Mouse (Mus musculus): ENCODE results near the gene Spint3.
"Not testable (repeated sequence)": the region's sequence is repeated elsewhere in the genome, so short reads cannot be mapped to it uniquely, and the experiment has no call there.

Spint3 gene

DNA sequence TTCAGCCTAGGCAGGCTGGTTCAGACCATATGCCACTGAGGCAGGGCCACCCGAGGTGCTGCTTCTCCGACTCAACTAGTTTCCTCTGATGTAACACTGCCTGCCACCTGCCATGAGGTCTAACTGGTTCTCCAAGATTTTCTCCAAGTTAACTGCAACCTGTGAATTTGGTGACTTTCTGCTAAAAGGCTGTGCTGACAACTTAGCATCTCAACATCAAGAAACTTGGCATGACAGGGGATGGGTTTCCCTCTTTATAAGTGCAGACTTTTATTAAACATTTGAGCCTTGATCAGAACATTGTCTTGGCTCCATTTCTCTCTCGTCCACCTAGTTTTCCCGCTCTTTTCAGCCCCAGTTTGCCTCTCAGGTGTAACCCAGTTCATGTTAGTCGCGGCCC, at the start of gene Spint3:
Gene Spint3 (minus strand): TSS at position 101 of the 400 bp plus-strand sequence.
- not testable (repeated sequence) for TF ChIP-seq GATA4 (IDR thresholded peaks at IDR 0.05; ENCODE audit: insufficient replicate concordance, low read length)

DNA sequence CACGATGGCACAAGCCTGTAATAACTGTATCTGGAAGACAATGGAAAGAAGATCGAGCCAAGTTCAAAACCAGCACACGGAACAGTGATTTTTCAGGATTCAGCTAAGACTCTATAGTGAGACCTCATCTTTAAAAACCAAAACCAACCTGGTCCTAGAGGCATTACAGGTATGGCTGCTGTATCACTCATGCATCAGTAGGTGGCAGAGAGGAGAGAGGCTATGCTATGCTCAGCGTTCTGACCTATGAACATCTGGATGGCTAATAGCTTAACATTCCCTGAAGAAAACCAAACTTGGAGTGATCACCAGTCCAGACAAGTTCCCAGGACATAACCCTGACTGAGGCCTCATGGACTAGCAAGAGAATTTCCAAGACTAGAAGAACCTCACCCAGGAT, 48.5 kb upstream of the Spint3 start:
- no peak for TF ChIP-seq GATA4 (IDR thresholded peaks at IDR 0.05; ENCODE audit: insufficient replicate concordance, low read length)

GRCm38 (mm10) chr2:164619050-164619449, 45.8 kb upstream of the Spint3 start:
- no peak for TF ChIP-seq GATA4 (IDR thresholded peaks at IDR 0.05; ENCODE audit: insufficient replicate concordance, low read length)

DNA sequence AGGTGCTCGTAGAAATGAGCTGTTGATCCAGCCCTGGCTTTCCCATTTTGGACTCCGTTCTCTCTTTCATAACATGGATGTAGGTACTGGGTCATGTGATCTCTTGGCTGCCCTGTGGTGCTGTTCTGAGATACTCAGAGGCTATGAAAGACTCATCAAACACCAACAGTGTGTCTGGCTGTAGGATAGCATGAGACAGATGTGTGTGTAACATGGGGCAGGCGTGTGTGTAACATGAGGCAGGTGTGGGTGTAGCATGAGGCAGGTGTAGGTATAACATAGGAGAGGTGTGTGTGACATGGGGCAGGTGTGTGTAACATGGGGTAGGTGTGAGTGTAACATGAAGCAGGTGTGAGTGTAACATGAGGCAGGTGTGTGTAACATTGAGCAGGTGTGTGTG, 42.1 kb upstream of the Spint3 start:
- TF ChIP-seq GATA4 (IDR thresholded peaks at IDR 0.05; ENCODE audit: insufficient replicate concordance, low read length), result no peak

GRCm38 (mm10) chr2:164613471-164613870, 40.2 kb upstream of the Spint3 start, which contains the start of the genes Wfdc6b and Wfdc8:
Gene Wfdc6b, plus strand, starts transcription at chr2:164613522.
Gene Wfdc8, minus strand, starts transcription at chr2:164613626.
- not testable (repeated sequence) for TF ChIP-seq GATA4 (IDR thresholded peaks at IDR 0.05; ENCODE audit: insufficient replicate concordance, low read length)

DNA sequence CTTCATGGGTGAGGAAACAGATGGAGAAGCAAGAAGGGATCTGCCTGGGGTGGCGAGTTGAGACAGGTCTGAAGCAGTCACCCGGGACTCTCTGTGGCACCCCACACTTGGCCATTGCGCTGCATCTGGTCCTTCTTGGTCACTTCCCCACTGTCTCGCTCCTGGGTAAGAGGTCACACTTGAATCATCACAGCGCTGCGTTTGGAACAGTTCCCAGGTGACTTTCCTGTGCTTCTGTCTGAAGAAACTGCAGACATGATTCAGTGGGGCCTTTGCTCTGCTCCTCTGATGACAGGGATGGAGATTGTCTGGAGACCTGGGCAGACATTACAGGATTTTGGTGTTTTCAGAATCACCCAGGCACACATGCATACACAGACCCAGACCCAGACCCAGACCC, 35.5 kb upstream of the Spint3 start:
- no peak for TF ChIP-seq GATA4 (IDR thresholded peaks at IDR 0.05; ENCODE audit: insufficient replicate concordance, low read length)

DNA sequence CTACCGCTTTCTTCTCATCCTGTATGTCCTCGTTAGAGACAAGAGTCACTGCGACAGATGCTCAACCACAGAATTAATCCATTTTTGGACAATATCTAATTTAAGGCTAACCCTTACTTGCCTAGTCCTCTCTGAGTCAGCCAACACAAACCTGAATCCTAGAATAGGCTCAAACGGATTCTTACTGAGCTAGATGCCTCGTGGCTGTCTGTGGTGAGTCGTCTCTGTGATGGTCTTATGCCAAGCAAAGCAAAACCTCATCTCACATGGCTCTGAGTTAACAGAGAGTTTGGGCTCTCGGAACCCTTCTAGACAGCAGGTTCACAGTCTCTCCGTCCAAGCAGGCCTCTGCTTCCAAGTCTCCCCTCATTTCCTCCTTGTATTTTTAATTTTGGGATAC, 31.2 kb upstream of the Spint3 start:
- TF ChIP-seq GATA4 (IDR thresholded peaks at IDR 0.05; ENCODE audit: insufficient replicate concordance, low read length), result no peak

DNA sequence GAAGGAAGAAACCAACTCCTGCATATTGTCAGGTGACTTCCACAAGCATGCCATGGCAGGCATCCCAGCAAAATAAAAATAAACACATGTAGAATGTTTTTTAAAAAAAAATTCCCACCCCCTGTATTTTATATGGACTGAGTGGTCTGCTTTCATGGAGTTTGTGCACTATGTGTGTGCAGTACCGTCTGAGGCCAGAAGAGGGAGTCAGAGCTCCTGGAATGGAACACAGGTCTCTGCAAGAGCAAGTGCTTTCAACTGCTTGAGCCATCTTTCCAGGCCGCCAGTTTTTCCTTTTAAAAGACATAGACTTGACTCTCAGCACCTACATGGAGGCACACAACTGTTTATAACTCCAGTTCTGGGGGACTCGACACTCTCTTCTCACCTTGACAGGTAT, 30.2 kb upstream of the Spint3 start:
- TF ChIP-seq GATA4 (IDR thresholded peaks at IDR 0.05; ENCODE audit: insufficient replicate concordance, low read length), result no peak

GRCm38 (mm10) chr2:164600179-164600578, 26.9 kb upstream of the Spint3 start:
- no peak for TF ChIP-seq GATA4 (IDR thresholded peaks at IDR 0.05; ENCODE audit: insufficient replicate concordance, low read length)

- TF ChIP-seq GATA4 (IDR thresholded peaks at IDR 0.05; ENCODE audit: insufficient replicate concordance, low read length), result no peak
Measured at GRCm38 (mm10) chr2:164593494-164593893, 20.2 kb upstream of the Spint3 start, which contains the start of gene Eppin. Gene Eppin, minus strand, starts transcription at chr2:164593594.

DNA sequence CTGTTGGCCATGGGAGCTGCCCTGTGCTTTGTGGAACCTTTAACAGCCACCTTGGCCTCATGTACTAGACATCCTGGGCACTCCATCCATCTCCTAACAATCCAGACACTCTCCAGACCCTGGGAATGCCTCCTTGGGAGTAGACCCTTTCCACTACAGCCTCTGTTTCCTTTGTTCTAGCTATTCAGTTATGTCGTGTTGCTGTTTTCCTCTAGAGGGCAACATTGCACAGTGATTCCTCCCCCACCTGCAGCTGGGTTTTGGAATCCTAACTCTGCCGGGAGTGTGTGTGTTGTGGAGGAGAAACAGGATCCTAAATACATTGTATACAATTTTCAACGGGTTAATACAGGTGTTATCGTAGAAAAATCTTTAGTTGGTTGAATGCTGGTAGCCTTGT, 18.8 kb upstream of the Spint3 start:
- TF ChIP-seq GATA4 (IDR thresholded peaks at IDR 0.05; ENCODE audit: insufficient replicate concordance, low read length), result no peak

DNA sequence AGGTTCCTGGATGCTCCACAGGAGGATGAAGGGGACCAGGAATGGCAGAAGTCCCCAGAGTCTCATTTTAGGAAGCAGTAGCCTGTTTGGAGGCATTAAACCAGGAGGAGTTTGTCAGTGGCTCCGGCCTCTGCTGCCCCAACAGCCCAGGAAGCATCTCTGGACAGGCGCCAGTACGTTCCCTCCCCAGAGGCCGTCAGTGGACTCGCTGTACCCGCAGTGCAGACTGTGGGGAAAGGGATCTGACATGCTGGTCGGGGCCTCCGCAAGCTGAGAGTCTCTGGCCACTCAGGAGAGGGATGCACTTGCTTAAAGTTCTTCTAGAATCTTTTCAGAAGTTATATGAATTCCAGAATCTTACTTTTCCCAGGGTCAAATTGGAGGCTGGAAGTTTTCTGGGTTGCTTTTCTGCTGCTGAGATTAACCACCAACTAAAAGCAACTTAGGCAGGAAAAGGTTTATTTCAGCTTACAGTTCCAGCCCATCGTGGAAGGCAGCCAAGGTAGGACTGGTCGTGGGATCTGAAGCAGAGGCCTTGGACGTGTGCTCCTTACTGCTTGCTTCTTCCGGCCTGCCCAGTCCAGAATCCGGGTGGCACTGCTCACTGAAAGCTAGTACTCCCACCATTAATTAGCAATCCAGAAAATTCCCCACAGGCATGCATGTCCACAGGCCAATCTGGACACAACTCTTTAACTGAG, 11.9 kb upstream of the Spint3 start, which contains the start of gene Wfdc6a:
Gene Wfdc6a (minus strand): TSS at position 423 of the 701 bp plus-strand sequence.
- TF ChIP-seq GATA4 (IDR thresholded peaks at IDR 0.05; ENCODE audit: insufficient replicate concordance, low read length), result not testable (repeated sequence)

- no peak; the same call in 1 of the 2 replicates for TF ChIP-seq GATA4 (IDR thresholded peaks at IDR 0.05; ENCODE audit: insufficient replicate concordance, low read length)
Measured at GRCm38 (mm10) chr2:164567460-164567859, 5.8 kb downstream of the Spint3 start.

DNA sequence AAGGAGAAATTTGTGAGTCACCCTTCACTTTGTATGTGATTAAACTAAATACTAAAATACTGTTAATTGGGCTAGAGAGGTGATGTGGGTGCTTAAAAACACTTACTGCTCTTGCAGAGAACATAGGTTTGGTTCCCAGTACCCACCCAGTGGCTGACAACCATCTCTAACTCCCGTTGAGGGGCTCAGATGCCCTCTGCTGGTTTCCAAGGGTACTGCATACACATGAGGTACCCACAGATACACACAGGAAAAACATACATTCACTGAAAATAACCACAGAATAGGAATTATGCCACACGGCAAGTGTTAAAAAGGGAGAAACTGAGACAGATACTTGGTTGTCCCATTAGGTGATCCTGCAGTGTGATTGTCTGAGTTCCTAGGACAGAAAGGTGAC, 6.3 kb downstream of the Spint3 start:
- no peak for TF ChIP-seq GATA4 (IDR thresholded peaks at IDR 0.05; ENCODE audit: insufficient replicate concordance, low read length)

- TF ChIP-seq GATA4 (IDR thresholded peaks at IDR 0.05; ENCODE audit: insufficient replicate concordance, low read length), result no peak
Measured at GRCm38 (mm10) chr2:164564346-164564745, 8.9 kb downstream of the Spint3 start.

DNA sequence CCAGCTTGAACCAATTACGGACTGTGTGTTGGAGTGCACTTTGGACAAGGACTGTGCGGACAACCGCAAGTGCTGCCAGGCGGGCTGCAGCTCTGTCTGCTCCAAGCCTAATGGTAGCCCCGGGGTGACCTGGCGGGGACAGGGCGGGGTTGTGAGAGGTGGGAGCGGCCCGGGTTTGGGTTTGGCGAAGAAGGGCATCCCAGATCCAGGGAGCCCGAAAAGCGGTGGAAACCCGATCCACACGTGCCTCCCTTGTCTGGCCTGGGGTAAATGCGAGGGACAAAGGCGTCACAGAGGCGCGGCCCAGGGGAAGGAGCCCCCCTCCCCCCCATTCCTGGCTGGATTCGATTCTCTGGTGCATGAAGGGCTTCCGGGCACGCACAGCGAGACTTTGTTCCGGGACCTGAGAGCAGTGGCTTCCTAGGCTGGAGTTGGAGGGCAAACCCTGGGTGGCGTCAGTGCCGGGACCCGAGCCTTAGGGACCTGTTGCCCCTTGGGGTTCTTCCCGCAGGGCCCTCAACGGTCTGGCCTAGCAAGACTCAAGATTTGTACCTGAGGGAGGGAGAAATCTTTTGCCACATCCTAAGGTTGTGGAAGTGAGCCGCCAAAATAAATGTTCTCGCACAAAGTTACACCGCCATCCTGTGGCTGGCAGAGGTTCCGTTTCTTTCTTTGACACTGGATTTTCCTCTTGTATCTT, 9.8 kb downstream of the Spint3 start:
- no peak for TF ChIP-seq GATA4 (IDR thresholded peaks at IDR 0.05; ENCODE audit: insufficient replicate concordance, low read length)

All from liver, adult (tissue).